Mouse (Mus musculus): ENCODE data around the gene D630039A03Rik.
A peak's percentile ranks its signal among the peaks of the same experiment; 100 is the strongest.
"Not testable (repeated sequence)": the region's sequence is repeated elsewhere in the genome, so short reads cannot be mapped to it uniquely, and the experiment has no call there.

The D630039A03Rik gene

GRCm38 (mm10) chr4:57888978-57889377 lies 27.1 kb downstream of the D630039A03Rik start:
- not testable (repeated sequence) for DNase-seq (ENCODE audit: low spot score)

- DNase-seq (ENCODE audit: low spot score), result no peak
Measured at GRCm38 (mm10) chr4:57888246-57888645, 27.9 kb downstream of the D630039A03Rik start.

- no peak for DNase-seq (ENCODE audit: low spot score)
Measured at GRCm38 (mm10) chr4:57886888-57887230, 29.2 kb downstream of the D630039A03Rik start.

GRCm38 (mm10) chr4:57886066-57886887 lies 29.8 kb downstream of the D630039A03Rik start:
- DNase-seq (ENCODE audit: low spot score), result peak; percentile 27

DNA sequence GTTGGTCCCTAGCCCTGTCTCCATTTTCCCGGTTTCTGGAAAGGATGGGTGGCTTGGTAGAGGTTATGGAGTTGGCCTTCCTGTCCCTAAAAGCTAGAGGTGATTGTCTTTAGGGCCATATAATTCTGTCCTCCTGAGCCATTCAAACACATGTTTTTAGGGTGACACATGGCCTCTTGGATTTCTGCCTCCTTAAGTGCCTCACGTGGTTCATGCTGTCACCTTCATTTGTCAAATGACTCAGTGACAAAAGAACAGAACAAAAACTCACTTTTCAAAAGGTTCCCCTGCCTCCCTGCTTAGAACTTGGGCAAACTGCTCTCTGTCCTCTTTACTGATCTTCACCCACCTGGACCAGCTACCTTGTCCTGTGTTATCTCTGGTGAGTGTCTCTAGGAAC lies 30.9 kb downstream of the D630039A03Rik start:
- no peak for DNase-seq (ENCODE audit: low spot score)

DNA sequence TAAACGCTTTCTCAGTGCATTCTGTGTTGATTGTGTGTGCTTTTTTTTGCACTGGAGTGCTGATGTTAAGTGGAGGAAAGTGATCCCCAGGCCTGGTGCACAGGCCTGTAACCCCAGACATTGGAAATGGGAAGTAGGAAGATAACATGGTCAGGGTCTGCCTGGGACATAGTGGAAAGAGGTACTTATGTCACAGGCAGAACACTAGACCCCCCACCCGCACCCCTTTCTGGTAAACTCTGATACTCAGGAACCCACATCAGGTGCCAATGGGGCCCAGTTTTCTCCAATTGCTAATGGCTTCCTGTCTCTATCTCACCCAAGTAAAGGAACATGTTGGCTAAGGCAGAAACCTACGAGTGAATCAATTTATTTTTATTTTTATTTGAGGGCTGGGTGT lies 31.6 kb downstream of the D630039A03Rik start:
- DNase-seq (ENCODE audit: low spot score), result no peak

DNA sequence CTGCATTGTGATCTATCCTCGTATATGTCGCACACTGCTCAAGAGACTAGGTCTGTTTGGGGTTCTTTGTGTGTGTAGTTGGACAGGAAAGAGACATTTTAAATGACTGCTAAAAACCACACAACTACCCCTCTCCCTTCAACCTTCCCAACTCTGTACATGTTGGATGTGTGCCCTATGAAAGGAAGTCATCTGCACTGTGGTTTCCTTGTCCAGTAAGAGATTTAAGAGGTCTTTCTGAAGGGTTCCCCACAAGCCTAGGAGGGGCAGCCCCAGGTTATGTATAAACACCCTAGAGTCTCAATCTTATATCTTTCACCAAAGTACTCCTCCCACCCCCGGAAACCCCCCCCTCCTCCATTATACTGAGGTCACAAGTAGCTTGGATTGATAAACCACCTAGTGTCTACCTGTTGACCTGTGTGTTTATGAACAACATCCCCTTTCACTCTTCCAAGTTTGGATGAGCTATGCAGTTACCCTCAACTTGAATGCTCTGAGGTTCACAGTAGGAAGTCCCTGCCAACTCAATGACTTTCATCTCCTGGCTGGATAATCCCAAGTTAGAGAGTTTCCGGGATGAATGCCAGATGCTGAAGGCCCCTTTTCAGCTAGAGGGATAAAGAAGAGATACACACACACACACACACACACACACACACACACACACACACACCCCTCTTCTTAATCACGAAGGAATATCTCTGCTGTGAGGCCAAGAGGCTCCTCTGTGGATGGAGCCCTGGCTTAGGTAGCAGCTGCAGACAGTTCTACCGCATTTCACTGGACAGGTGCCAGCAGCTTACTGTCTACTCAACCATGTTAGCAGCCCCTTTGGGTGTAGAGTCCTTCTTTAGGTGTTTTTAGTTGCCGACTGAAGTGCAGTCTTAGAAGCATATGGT lies 32.3 kb downstream of the D630039A03Rik start:
- DNase-seq (ENCODE audit: low spot score), result no peak

- peak; percentile 71 for DNase-seq (ENCODE audit: low spot score)
Measured at GRCm38 (mm10) chr4:57879804-57880357, 36.2 kb downstream of the D630039A03Rik start.

- no peak for DNase-seq (ENCODE audit: low spot score)
Measured at GRCm38 (mm10) chr4:57879137-57879536, 37.0 kb downstream of the D630039A03Rik start.

GRCm38 (mm10) chr4:57867454-57867853 lies 48.6 kb downstream of the D630039A03Rik start:
- peak; percentile 58 for DNase-seq (ENCODE audit: low spot score)

DNA sequence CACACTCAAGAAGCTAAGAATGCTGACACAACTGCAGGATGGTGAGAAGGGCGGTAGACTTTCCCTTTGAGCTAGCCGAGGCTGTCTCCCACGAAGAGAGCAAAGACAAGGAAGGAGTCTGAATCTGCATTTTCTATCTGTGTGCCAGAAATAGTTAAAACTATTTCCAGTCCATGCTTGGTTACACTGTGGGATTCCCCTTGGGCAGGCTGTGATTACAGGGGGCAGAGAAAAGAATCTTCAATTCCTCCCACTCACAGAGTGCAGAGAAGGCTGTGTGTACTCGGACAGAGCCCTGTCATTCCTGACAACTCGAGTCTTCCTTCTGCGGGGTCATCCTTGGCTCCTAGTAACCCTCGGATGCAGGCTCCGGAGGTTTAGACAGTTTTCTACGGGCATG lies 49.1 kb downstream of the D630039A03Rik start:
- no peak for DNase-seq (ENCODE audit: low spot score)

DNA sequence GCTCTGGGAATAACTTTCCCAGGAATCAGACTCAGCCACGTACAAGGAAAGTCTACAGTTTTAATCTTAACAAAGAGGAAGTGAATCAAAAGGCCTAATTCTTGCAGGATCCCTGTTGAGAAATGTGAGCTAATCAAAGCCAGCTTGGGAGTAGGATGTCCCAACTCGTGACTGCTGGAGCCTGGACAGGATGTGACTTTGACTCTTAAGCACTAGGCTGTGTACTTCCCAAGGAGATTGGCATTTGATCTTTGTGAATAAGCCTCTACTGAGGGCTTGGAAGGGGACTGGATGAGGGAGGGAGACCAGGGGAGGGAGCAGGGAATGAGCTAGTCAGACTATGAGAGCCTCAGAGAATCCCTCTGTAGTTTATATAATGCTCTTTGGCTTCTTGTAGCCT lies 50.0 kb downstream of the D630039A03Rik start:
- no peak for DNase-seq (ENCODE audit: low spot score)

DNA sequence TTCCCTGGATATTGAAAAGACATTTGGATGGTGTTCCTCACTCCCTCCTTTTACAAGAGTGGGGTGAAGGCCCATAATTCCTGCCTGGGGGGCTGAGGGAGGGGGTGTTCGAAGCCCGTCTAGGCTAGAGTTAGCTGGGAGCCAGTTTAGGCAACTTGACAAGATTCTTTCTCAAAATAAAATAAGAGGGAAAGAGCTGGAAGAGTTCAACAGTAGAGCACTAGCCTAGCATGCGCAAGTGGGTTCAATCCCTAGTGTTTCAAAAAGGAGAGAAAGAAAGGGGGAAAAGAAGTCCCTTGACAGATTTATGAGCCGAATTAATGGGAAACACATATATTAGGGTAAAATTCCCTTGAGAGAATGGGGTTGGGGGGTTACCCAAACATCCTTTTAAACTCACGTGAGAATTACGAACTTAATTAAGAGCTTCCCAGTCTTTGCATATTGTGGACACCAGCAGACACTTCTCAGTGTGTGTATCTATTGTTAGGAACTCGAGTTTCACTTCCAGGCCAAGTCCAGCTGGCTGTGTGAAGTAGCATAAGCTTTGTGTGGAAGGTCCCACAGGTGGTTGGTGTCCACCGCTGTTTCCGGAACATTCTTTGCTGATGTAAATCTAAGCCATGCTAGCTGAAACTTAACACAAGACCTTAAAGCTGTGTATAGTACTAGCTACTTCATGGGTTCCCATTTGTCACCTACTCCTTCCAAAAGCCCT lies 53.7 kb downstream of the D630039A03Rik start:
- no peak for DNase-seq (ENCODE audit: low spot score)

DNA sequence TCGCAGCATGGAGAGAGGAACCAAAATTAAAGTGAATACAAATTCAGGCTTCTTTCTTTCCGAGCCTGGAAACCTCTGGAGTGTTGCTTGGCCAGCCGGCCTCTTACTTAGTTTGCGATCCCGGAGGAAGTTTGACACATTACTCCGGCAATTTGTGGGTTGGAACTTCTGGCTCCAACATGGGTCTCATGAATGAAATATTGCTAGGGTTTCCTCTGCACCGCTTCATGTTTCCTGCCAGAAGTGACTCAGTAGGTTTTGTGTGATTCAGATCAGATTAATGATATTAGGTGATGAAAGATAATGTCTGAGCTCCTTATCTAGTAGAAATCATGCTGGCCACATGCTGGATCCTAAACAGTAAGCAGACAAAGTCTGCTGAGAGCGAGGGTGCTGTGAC lies 54.2 kb downstream of the D630039A03Rik start:
- no peak for DNase-seq (ENCODE audit: low spot score)

DNA sequence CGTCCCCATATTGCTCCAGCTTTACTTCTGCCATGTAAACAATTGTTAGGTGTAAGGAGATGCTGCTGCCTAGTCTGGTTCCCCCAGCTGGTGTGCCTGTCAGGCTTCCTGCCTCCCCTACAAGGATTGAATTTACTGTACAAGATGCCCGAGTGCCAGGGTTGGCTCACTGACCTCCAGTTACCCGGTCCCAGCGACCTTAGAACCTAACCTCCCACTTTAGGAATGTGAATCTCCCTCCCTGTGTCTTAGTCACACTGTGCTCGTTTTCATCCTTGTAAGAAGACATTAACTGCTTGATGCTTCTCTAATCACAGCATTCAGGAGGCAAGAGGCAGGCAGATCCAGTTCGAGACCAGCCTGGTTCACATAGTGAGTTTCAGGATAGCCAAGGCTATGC lies 54.9 kb downstream of the D630039A03Rik start:
- no peak for DNase-seq (ENCODE audit: low spot score)

DNA sequence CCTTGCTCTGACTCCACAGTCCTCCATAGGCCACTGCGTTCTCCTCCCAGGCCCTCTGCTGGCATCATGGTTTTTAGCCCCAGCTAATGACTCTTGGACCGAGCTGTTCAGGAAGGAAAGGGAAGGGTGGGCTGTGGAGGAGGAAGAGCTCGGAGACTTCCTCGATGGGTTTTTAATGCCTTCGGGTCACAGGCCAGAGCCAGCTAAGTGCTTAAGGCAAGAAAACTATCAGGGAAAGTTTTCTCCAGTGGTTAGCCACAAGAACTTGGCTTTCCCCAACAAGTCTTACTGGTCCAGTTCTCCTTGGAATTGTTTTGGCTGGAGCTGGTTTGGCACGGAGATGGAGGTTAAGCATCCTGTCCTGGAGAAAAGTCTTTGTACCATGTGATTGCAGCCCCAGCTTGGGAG lies 55.9 kb downstream of the D630039A03Rik start:
- DNase-seq (ENCODE audit: low spot score), result no peak

Data from T-cell, adult 2 months (primary cell).